Mouse (Mus musculus) frontal cortex, postnatal 14 days (tissue): Measurements from ENCODE around the gene Chkb.

Experiments used
- DNase-seq, 2 experiments: peaks; one replicate each; pipeline ENCODE4 v3.0.0; 2022; ENCODE audit warnings: low spot score in 2 of 2

Gene Chkb

DNA sequence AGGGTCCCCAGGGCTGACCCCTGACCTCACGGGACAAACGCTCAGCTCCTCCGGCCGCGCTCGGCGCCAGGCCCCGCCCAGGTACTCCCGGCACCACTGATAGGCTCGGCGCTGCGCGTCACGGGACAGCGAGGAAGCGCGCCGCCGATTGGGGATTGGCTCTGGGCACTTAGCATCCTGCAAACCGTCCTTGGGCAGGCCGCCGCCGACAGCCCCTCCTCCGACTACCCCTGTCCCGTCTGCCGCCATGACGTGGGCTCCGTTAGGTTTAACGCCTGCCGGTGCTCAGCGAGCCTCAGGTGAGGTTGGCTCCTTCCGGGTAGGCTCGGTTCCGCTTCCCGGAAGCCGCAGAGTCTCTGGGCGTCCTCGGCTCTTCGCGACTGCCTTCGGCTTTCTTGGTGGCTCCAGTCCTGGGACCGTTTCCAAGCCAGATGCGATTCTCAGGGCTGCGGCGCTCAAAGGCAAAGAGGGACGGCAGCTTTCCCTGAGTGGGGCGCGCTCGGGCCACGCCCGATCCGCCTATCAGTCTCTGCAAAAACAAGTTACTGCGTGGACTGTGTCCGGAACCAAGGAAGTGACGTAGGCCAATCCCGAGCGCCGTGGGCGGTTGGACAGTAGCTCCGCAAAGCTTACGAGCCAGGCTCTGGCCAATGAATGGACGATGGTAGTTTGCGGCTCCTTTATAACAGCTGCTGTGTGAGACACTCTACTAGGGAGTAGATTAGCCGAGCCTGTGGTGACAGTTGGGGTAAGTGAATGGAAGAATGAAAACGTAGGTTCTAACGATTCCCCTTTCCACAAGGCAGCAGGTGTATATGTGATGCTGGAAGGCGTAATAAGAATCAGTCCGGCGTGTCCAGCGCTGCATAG is at the start of gene Chkb, which contains the start of the genes C730034F03Rik and Gm44502:
Gene Chkb (minus strand): TSS at position 557 of the 870 bp plus-strand sequence.
Gene C730034F03Rik (plus strand): TSS at position 238 of the 870 bp plus-strand sequence.
Gene Gm44502 (minus strand): TSS at position 345 of the 870 bp plus-strand sequence.
- peak; percentile 91 for DNase-seq

GRCm38 (mm10) chr15:89478622-89479021 is 48.9 kb upstream of the Chkb start:
- DNase-seq = no peak

- no peak for DNase-seq
Measured at GRCm38 (mm10) chr15:89477806-89478205, 48.1 kb upstream of the Chkb start.

DNA sequence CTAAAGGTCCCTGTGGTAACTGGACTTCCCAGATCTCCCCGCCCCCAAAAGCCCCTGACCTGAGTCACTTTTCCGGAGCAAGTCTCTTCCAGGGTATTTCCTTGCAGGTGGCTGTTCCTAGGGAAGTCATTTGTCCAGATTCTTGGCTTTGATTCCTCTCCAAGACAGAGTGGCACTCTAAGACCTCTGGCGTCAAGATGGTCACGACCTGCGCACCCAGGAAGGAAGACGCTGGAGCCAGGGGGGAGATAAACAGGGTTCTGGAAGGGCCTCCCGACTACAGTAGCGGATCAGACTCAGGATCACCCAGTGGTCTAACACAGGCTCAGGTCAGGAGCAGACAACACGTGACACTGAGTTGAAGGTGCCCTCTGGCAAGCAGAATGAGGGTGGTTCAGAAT is 47.4 kb upstream of the Chkb start, which contains the start of gene Arsa:
Gene Arsa (minus strand): TSS at position 335 of the 401 bp plus-strand sequence.
- DNase-seq = no peak

GRCm38 (mm10) chr15:89476475-89476815 is 46.7 kb upstream of the Chkb start:
- DNase-seq = no peak

GRCm38 (mm10) chr15:89475611-89476474 is 46.1 kb upstream of the Chkb start:
- DNase-seq = peak; percentile 88 to 89

DNA sequence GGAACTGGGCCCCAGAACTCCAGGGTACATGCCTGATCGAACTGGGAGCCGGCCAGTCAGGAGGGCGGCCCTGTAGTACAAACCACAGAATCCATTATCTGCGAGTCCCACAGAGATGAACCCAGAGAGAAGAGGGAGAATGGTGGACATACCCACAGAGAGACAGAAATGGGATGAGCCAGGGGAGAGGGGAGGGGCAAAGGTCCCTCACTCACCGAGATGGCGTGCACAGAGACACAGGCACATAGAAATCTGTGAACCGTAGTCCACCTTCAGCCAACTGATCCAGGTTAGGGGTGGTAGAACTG is 45.5 kb upstream of the Chkb start:
- no peak for DNase-seq

DNA sequence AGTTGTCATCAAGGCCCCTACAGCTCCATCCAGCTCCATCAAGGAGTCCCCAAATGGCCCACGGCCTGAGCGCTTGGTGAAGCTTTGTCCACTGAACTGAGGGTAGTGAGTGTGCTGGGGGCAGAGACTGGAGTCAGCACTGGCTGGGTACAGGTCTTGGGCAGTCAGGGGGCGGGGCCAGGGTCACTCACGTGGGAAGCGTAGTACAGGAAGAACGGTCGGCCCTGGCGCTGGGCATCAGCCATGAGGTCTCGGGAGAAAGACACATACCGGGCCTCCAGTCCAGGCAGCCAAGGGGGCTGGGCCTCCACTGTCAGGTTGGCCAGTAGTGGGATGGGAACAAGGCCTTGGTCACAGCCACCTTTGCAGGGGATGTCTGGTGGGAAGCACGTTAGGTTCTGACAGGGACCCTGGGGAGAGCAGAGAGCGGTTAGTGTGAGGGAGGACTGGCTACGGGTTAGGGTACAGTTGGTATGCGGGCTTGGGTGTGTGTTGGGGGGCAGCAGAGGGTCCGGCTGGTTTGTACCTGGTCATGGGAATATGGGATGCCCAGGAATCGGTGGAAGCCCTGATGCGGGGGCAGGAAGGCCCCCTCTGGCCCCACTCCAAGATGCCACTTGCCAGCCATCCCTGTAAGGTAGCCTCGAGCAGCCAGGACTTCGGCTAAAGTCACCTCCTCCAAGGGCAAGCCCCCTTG is 45.0 kb upstream of the Chkb start:
- DNase-seq = no peak

GRCm38 (mm10) chr15:89473921-89474320 is 44.2 kb upstream of the Chkb start:
- no peak for DNase-seq

DNA sequence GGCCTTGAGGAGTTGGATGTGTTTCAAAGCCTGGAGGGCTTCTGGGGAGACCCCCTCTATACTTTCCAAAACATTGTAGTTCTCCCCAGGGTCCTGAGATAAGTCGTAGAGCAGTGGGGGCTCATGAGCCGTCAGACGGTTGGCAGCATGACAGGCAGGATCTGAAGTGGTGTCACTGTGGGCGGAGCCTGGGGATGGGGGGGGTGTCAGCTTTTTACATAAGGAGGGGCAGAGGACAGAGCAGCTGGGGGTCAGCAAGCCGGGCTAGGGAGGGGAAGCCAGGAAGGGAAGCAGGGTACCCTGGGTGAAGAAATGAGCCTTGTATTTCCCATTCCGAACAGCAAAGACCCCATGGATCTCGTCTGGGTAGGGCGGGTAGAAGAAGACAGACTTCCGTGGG is 43.7 kb upstream of the Chkb start:
- DNase-seq = no peak

GRCm38 (mm10) chr15:89471476-89471875 is 41.8 kb upstream of the Chkb start:
- no peak for DNase-seq

DNA sequence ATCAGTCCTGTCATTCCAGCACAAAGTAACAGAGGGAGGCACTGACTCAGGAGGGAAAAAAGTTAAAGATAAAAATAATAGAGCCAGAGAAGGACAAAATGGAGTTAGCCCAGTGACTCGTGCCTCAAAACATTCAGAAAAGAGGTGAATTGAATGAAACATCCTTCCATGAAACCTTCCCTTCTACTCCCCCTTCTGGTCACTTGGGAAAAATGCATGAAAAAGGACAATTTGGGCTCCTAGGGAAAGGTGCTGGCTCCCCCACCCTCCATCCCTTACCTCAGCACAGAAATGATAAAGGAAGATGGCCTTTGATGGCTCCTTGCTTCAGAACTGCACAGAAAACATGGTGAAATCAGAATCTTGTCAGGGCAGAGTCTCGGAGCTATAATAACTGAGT is 38.9 kb upstream of the Chkb start:
- DNase-seq = no peak

- DNase-seq = no peak
Measured at GRCm38 (mm10) chr15:89465052-89465451, 35.3 kb upstream of the Chkb start.

DNA sequence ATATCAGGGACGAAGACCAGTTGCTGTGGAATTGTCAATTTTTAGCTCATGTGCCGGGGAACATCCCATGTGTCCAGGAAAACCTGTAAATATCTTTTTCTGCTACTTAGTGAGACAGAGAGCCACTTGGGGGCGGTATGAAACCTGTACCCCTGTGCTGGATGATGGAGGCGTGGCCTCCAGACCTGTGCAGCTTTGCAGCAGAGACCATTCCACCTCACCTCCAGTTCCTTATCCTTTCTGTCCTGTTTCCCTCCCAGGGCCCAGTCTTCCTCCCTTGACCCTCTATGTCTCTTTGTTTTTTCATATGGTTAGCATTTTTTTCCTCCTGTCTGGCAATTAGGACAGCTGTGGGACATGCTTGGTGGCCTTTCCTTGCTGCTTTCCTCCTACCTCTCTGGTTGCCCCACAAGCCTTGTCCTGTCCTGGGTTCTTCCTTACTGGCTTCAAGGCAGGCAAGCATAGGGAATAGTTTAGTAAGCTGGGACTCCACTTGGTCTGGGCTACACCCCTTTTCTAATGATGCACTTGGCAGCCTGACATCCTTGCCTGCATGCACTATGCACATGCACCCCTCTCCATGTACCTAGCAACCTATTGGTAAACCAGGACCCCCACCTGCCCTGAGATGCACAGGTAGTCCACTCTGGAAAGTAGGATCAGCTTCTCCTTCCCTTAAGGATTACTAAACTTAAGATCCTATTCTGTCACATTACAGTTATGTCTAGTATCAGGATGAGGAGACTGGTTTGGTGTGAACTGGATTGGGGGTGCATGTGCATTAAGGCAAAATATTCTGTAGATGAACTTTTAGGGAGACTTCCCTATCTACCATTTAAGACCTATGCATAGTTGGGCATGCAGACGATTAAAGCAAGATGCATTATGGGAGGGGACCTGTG is 33.9 kb upstream of the Chkb start:
- no peak for DNase-seq

DNA sequence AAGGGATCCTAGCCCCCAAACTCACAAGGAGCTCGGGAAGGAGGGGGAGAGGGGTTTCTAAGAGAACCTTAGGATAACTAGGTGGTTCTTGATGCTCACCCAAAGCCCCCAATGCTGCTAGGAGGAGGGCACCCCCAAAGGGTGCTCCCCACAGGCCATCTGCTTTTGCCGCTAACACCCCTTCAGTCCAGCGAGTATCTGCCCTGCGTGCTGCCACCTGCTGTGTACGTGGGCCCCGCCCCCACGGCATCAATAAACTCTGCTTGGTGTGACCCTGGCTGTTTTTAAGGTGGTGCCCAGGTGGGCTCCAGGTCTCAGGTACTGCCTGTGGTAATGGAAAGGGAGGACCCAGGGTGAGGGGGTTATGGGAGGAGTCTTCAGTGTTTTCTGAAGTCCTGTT is 32.5 kb upstream of the Chkb start:
- DNase-seq = no peak

DNA sequence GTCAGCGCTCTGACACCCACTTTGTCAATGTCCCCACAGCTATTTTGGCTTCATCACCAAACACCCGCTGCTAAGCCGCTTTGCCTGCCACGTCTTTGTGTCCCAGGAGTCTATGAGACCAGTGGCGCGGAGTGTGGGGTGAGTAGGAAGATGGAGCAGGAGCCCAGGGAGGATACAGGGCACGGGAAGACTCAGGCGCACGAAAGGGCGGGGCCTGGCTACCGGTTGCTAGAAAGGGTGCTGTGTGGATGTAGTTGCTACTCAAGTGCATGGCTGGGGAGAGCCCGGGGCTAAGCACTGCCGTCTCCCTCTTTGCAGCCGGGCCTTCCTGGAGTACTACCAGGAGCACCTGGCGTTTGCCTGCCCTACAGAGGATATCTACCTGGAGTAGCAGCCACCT is 31.6 kb upstream of the Chkb start:
- no peak for DNase-seq

DNA sequence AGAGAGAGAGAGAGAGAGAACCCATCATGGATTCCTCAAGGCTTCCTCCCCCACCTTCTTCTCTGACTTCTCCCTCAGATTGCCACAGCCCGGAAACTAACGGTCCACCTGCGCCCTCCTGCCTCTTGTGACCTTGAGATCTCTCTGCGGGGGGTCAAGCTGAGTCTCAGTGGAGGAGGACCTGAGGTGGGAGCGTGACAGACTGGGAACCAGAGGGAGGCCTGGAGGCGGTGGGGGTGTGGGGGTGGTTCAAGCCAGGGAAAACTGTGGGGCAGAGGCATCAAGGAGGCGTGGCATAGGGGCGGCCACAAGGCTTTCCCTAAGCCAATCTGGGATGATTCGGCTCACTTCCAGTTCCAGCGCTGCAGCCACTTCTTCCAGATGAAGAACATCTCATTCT is 30.6 kb upstream of the Chkb start:
- no peak for DNase-seq

DNA sequence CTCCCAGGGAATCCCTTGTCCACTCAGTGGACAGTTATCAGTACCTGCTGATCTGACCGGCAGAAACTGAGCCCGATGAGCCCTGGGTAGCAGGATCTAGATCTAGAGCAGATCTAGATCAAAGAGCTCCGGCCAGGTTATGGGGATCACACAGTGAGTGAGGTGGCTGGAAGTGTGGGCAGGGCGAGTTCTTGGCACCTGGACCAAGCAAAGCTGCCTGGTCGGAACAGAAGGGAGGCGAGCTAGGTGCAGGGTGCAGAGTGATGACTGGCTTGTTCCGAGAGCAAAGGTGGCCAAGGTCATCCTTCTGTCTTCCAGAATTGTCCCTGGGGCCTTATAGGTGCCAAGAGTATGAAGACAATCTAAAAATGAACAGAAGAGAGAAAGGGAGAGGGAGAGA is 30.1 kb upstream of the Chkb start:
- no peak for DNase-seq

- DNase-seq = no peak
Measured at GRCm38 (mm10) chr15:89458942-89459341, 29.2 kb upstream of the Chkb start.

DNA sequence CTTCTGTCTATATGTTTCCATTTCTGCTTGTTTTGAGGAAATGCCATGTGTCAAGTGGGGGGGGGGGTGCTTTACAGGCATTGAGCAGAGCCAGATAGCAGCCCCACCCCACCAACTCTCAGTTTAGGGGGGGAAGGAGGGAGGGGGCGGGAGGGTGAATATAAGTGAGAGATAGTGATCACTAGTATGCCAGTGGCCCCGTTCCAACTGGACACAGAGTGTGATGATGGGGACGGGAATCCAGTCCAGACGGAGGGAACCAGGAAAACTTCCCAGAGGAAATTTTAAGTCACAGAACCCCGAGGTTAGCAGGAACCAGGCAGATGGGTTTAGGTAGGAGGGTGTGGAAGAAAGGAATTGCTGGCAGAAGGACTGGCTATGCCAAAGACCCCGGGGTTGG is 25.9 kb upstream of the Chkb start:
- no peak for DNase-seq

GRCm38 (mm10) chr15:89454857-89455256 is 25.1 kb upstream of the Chkb start:
- DNase-seq = no peak
